Mouse (Mus musculus): Measurements from ENCODE around the gene Akna. TPM values are rescaled to one million over a fixed set of nuclear protein-coding genes. Genes with fewer than 3 reads are reported as not detected.
"Not testable (repeated sequence)": the region's sequence is repeated elsewhere in the genome, so short reads cannot be mapped to it uniquely, and the experiment has no call there.

The Akna gene
- polyA plus RNA-seq, 1 experiment from 2014 or later = 13.1 TPM

GRCm38 (mm10) chr4:63338414-63339076 lies 64.6 kb downstream of the Akna start:
- 80% methylated on average over 3 of the region's 3 CpGs for WGBS
- DNase-seq (ENCODE audit: extremely low spot score, low spot score) = no peak
- H3K4me3 ChIP-seq = no peak overlapping the region
- no peaks in the 10 kb centered on the region for H3K4me1 ChIP-seq
- no peaks in the 10 kb centered on the region for H3K27me3 ChIP-seq (ENCODE audit: poor library complexity, severe bottlenecking)
- no peaks in the 10 kb centered on the region for H3K9me3 ChIP-seq
- H3K36me3 ChIP-seq (replicated peaks) = no peaks in the 10 kb centered on the region
- H3K27ac ChIP-seq = no peak overlapping the region

GRCm38 (mm10) chr4:63333403-63333802 lies 69.8 kb downstream of the Akna start:
- Histone ChIP-seq H3K36me3 (replicated peaks) (peaks cover 24% of the 10 kb centered on the region), H3K27me3 (ENCODE audit: poor library complexity, severe bottlenecking) (no peaks in the 10 kb centered on the region)
- WGBS = 95% methylated on average over 4 of the region's 4 CpGs

GRCm38 (mm10) chr4:63323275-63323815 lies 79.8 kb downstream of the Akna start:
- no peak for DNase-seq (ENCODE audit: extremely low spot score, low spot score)
- H3K36me3 ChIP-seq (replicated peaks) = peaks cover 33% of the 10 kb centered on the region
- H3K4me1 ChIP-seq = no peaks in the 10 kb centered on the region
- no peak overlapping the region for H3K27ac ChIP-seq
- H3K4me3 ChIP-seq = no peak overlapping the region
- H3K27me3 ChIP-seq (ENCODE audit: poor library complexity, severe bottlenecking) = no peaks in the 10 kb centered on the region
- WGBS = 83% methylated on average over 8 of the region's 8 CpGs
- H3K9me3 ChIP-seq = no peaks in the 10 kb centered on the region

More at GRCm38 (mm10) chr4:63333403-63333802, 69.8 kb downstream of the Akna start:
- Histone ChIP-seq H3K4me3 (no peak overlapping the region), H3K4me1 (peaks cover 5% of the 10 kb centered on the region; the same call in 1 of the 2 replicates), H3K27ac (no peak overlapping the region), H3K9me3 (no peaks in the 10 kb centered on the region)
- DNase-seq (ENCODE audit: extremely low spot score, low spot score) = no peak

DNA sequence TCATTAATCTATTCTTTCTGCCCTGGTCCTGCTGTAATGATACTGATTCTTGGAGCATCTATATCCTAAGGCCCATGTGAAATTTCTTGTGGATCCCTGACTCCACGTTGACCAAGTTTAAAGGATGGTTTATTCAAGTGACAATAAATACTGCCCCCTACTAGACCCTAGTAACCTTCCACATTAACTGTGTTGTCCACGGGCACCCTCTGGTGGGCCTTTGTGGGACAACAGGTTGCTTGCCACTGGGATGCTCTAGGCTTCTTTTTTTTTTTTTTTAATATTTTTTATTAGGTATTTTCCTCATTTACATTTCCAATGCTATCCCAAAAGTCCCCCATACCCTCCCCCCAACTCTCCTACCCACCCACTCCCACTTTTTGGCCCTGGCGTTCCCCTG lies 83.6 kb downstream of the Akna start:
- WGBS = 31% methylated on average over 3 of the region's 3 CpGs
- not testable (repeated sequence) for H3K27ac ChIP-seq; DNase-seq (ENCODE audit: extremely low spot score, low spot score); H3K9me3 ChIP-seq; H3K27me3 ChIP-seq (ENCODE audit: poor library complexity, severe bottlenecking); H3K4me3 ChIP-seq; H3K4me1 ChIP-seq
- peaks cover 35% of the 10 kb centered on the region for H3K36me3 ChIP-seq (replicated peaks)

Other genes starting within 250 kb of the Akna start
- not detected in 2 replicates for gene Ambp, start 248.6 kb downstream of the Akna start, polyA plus RNA-seq (2016; fragmentation: Nextera tagmentation; extraction: Ambion mirVana)
- gene Kif12, start 231.2 kb downstream of the Akna start, polyA plus RNA-seq (2016; fragmentation: Nextera tagmentation; extraction: Ambion mirVana) = not detected in 2 replicates
- gene Col27a1, start 189.3 kb downstream of the Akna start, polyA plus RNA-seq (2016; fragmentation: Nextera tagmentation; extraction: Ambion mirVana) = 2.8 and 3.1 TPM in 2 replicates
- gene Orm1, start 58.8 kb downstream of the Akna start, polyA plus RNA-seq (2016; fragmentation: Nextera tagmentation; extraction: Ambion mirVana) = not detected in 2 replicates
- not detected in 2 replicates for gene Orm3, start 47.2 kb downstream of the Akna start, polyA plus RNA-seq (2016; fragmentation: Nextera tagmentation; extraction: Ambion mirVana)
- gene Orm2, start 40.9 kb downstream of the Akna start, polyA plus RNA-seq (2016; fragmentation: Nextera tagmentation; extraction: Ambion mirVana) = not detected in 2 replicates
- 4.6 and 5.1 TPM in 2 replicates for gene Whrn, start 92.6 kb upstream of the Akna start, polyA plus RNA-seq (2016; fragmentation: Nextera tagmentation; extraction: Ambion mirVana)
- gene Atp6v1g1, start 141.4 kb upstream of the Akna start, polyA plus RNA-seq (2016; fragmentation: Nextera tagmentation; extraction: Ambion mirVana) = 234 and 239 TPM in 2 replicates
- gene Tmem268, start 155.4 kb upstream of the Akna start, polyA plus RNA-seq (2016; fragmentation: Nextera tagmentation; extraction: Ambion mirVana) = 9.1 and 9.5 TPM in 2 replicates
- not detected in 2 replicates for gene Gm11213, start 201.9 kb upstream of the Akna start, polyA plus RNA-seq (2016; fragmentation: Nextera tagmentation; extraction: Ambion mirVana)
- not detected in 2 replicates for gene Tex48, start 219.1 kb upstream of the Akna start, polyA plus RNA-seq (2016; fragmentation: Nextera tagmentation; extraction: Ambion mirVana)